Mouse (Mus musculus) CD8-positive naive resting alpha-beta T cell, adult 2 months (primary cell): ENCODE results near the gene Astn2.

Experiments used
- DNase-seq, 2 experiments: peaks; one replicate each; pipeline ENCODE4 v3.0.0; 2022; ENCODE audit warnings: low read depth in 2 of 2, low spot score in 2 of 2

Gene Astn2

DNA sequence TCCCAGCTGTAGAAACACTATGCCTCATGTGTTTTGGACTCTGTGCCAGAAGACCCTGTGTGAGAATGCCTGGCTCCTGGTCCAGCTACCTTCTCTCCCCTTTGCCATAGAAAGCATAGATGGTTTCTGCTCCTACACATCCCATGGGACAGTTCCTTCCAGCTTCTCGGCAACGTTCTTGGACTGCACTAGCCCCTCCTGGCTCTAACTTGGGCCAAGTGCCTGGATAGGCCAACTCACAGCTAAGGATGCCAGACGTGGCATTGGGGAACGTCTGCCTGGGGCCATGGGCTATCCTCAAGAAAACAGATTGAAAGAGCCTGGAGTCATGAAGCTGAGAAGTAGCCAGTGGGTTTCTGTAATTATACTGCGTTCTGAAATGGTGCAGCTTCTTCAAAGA, 931.3 kb downstream of the Astn2 start:
- DNase-seq = no peak

DNA sequence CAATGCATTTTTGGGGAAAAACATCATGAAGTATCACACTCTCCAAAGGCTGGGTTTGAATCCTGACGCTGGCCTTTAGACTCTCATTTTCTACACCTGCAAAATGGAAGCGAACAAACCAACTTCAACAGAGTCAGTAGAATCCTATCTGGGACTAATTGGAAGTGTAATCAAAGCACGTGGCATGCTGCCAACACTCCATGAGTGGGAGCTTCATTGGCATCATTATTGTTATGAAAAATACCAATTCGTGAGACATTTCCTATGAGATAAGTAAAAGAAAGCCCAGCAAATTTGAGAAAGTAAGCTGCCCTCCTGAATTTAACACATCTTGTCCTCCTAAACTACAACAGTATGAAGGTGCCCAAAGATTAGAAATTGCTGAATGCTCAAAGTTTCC, 955.2 kb downstream of the Astn2 start:
- no peak for DNase-seq

- DNase-seq = no peak
Measured at GRCm38 (mm10) chr4:65441746-65442145, 962.7 kb downstream of the Astn2 start.

DNA sequence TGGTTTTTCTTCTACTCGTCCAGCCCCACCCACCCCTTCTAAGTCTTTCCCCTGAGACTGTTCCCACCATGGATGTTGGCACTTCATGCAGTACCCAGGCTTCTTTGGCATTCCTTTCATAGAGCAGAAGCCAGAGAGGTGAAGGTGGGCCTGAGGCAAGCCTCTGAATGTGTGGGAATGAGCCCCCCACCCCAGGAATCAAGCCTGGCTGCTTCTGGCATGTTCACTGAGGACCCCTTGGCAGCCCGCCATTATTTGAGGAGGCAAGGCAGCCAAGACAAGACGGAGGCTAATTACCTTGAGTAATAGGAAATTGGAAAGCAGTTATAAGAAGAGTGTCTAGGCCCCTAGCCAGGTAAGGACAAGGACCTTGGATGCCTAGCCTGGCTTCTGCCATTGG, 973.6 kb downstream of the Astn2 start:
- DNase-seq = no peak

GRCm38 (mm10) chr4:65427480-65427879, 976.9 kb downstream of the Astn2 start:
- DNase-seq = no peak

- DNase-seq = no peak
Measured at GRCm38 (mm10) chr4:65426437-65426836, 978.0 kb downstream of the Astn2 start.

DNA sequence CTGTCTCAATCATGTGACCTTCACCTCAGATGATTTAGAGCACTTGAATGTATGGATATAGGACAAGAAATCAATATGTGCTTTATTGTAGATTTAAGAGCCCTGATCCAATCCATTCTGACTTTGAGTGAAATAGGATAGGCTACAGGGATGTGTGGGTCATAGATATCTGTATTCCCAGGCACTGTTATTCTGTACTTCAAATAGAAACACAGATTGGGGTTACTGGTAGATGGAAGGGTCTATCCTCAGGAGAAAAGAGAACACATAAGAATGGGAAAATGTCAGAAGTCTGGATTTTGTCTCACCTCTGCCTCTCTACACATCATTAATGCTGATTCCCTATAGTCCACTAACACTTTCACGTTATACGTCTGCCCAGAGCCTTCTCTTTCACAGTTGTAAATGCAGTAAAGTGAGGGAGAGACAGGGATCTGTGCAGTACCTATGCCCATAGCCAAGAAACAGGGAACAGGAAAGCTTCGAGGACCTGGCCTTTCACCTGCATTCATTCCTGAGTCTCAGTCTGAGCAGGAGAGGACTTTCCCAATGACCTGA, 981.3 kb downstream of the Astn2 start:
- no peak for DNase-seq

GRCm38 (mm10) chr4:65421272-65421671, 983.1 kb downstream of the Astn2 start:
- DNase-seq = no peak

DNA sequence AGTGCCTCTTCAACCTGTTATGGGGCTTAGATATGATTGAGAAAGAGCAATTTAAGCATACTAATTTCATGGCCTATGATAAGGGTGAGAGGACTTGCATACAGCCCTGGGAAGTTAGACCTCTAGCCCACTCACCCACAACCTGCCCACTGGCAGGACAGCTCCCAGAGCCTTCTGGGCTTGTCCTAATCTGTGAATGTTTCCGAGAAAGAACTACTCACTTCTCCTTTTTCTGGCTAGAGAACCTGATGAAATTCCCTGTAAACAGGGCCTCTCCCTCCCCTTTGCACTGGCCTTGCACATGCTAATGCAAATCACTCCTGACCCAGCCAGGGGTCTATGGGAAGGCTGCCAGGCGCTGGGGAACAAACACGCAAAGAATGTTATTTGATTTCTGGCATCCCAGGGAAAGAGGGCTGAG, 983.9 kb downstream of the Astn2 start:
- DNase-seq = no peak

- no peak for DNase-seq
Measured at GRCm38 (mm10) chr4:65415507-65415906, 988.9 kb downstream of the Astn2 start.

DNA sequence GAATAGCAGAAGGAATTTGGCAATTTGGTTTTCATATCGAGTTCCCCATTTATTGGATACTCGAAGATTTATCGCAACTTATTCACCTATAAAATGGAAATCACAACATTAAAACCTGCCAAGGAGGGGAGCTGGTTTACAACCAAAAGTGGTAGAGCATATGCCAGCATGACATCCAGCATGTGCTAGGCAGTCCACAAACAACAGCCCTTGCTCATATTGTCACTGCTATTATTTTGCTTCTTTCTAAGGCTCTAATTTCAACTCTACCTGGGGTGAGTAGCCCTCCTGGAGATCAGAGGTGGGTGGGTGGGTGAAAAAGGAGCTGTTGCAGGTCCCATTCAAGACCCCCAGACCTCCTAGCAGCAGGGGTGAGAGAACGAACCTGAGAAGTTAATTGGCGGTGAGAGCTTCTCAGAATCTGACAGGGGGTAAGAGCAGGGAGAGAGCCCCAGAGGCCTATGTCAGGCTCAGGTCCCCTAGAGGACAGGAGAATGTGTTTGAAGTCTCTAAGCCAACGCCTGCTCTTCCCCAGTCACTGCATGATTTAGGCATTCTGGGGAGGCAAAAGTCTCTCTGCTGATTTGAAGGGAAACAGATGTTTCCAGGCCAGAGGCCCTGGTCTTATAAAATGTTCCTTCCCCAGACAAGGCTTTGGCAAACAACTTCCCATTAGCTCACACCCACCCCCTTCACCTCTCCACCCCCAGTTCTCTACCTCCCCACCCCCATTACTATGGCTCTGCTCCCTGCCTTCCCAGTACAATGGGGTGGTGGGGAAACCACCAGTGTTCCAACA, 1001.4 kb downstream of the Astn2 start:
- no peak for DNase-seq

DNA sequence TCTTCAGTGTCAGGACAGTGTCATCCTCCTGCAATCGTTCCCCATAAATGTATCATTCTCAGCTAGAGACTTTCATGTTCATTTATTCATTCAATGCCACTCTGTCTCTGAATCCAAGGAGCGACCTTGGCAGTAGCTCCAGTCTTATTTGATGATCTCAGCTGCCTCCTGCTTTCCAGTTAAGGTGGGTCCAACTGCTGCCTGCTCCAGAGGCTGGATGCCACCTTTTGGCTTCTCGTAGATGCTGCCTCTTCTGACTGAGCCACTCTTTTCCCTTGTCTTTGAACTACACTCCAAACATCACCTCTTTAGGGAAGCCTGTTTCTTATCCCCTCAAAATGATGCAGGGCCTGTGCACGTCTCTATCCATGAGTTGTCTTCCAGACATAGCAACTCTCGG, 1002.1 kb downstream of the Astn2 start:
- no peak for DNase-seq

GRCm38 (mm10) chr4:65399457-65399856, 1005.0 kb downstream of the Astn2 start:
- DNase-seq = no peak

DNA sequence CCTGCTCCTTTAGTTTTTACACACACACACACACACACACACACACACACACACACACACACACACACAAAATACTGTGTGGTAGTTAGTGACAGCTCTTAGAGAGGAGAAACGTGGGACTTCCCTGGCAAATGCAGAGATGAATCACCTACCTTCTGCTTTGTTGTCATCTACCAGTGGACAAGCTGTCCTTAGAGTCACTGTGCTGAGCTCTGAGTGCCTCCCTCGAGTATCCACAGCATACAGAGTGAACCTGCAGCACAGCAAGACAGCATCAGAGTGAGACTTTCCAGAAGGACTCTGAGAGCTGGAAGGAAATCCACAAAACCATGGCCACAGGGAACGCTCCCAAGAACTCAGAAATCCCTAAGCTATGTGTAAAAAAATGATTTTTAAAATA, 1007.6 kb downstream of the Astn2 start:
- no peak for DNase-seq

- no peak for DNase-seq
Measured at GRCm38 (mm10) chr4:65391001-65391400, 1013.4 kb downstream of the Astn2 start.

DNA sequence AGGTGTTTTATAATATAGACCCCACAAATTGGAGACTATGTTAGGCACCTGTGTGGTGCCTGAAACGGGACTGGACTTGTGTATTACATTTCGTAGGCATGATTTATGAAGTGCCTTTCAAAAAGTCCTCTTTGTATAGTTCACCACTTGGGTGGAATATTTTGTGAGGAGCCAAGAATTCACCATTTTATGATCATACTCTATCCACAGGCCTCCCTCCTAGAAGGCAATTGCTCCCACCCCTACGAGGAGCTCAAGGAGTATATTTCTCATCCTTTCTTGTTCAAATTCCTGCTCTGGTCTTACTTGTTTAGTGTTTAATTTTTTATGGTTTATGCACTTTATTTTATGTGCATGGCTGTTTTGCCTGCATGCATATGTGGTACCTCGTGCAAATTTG, 1021.3 kb downstream of the Astn2 start:
- no peak for DNase-seq

GRCm38 (mm10) chr4:65379461-65379860, 1025.0 kb downstream of the Astn2 start:
- no peak for DNase-seq

GRCm38 (mm10) chr4:65376571-65376970, 1027.8 kb downstream of the Astn2 start:
- DNase-seq = no peak

GRCm38 (mm10) chr4:65373841-65374240, 1030.6 kb downstream of the Astn2 start:
- DNase-seq = no peak

DNA sequence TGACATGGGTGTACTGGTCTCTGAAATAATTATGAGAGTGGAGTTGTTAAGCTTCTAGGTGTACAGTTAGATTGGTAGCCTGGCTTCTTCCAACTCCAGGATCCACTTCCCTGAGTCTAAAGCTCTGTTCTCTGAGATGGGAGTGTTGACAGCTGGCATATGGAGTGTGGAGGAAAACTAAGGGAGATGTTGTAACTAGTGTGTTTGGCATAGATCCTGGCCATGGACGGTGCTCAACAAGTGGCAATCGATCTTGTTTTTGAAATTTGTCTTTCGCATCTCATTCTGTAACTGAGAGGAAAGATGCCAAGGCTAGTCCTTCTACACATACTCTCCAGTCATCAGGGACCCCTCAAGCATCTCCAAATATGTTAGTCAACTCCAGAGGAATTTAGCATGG, 1031.7 kb downstream of the Astn2 start:
- DNase-seq = no peak

DNA sequence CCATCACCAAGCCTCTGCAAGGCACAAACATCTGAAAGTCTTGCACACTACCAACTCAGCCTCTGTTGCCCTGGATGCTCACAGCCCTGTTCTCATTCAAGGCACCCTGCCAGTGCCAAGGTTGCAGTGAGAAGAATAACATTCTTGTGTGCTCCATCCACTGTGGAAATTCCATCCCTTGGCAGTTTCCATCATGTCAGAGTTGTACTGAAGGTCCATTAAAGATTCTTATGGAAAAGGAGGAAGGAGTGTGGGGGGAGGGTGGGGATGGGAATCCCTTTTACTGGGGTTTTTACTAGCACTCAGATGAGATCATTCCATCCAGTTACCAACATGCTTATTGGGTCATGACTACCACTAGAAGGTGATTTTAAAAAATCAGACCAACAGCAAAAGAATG, 1037.3 kb downstream of the Astn2 start:
- no peak for DNase-seq

GRCm38 (mm10) chr4:65354580-65354979, 1049.8 kb downstream of the Astn2 start:
- no peak for DNase-seq

DNA sequence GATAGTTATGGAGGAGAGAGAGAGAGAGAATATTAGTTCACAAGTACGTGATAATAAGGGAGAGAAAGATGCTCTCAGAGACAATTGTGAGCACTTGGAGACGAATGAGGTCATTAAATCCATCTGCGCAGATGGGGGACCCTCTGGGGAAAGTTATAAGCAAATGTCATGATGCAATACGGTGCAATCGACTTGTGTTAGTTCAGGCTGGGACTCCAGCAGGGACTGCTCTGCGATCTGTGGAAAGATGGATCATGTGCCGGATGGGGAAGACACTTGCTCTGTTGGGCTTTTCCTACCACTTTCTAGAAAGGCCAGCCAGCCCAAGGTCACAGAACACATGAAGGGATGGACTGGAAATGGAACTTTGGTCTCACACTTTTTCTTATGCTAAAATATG, 1053.9 kb downstream of the Astn2 start:
- no peak for DNase-seq
